Mouse (Mus musculus) heart, adult 2 months (tissue): ENCODE results near the gene Cmah.

Experiments
- CTCF ChIP-seq: fragments of 200-600 bp; IDR thresholded peaks from 2 replicates; pipeline ENCODE4 v1.8.1; 2022; ENCODE audit warnings: antibody characterized with exemption, mild to moderate bottlenecking, moderate library complexity
- POLR2A ChIP-seq: fragments of 200-500 bp; IDR thresholded peaks from 2 replicates; pipeline ENCODE4 v1.6.1; 2011; ENCODE audit warnings: mild to moderate bottlenecking, low read depth, low read length, control low read depth; ENCODE audit not compliant: insufficient read depth

- no peak for TF ChIP-seq CTCF
- TF ChIP-seq POLR2A, result no peak
Observed at GRCm38 (mm10) chr13:24447043-24447442, 119.8 kb downstream of the Cmah start.
